ENCODE assay signal across 24 mouse cellular contexts in the genomic region with DNA sequence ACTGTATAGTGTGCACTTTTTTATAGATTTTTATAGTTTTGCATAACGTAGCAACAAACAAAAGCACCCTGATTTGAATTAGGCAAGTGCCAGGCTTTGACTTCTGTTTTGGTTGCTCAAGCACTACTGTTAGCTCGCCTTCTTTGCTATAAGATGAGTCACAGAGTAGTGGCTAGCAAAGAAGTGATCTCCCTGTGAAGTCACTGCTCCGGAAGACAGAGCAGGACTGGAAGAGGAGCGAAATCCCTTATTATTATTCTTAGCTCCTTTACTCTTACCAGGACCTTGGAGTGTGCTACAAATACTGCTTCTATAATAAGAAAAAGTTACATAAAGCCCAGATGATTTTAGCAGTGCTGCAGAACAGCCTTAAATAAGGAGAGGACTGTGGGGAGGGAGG. TPM values are rescaled to one million over a fixed set of nuclear protein-coding genes. Genes with fewer than 3 reads are reported as not detected.
DNase-seq lines count a peak whose midpoint lies in the region; ATAC-seq and TF ChIP-seq lines count a peak whose summit lies in the region.
"Had no signal": no experiment of that assay in that cellular context is flagged by ENCODE, and none has a peak within 500 bp of the region (broad histone marks: within the 10 kb centered on the region; RNA-seq: fewer than 3 reads in every experiment).

No protein-coding gene starts in this region.

- H3K9me3 ChIP-seq in kidney, embryonic 14.5 days (ENCODE audit: control insufficient read depth, low read length): no peaks in the 10 kb centered on the region
- H3K9me3 ChIP-seq: G1E had no signal

- in situ Hi-C loops in Patski (cut with MboI; ENCODE audit: low pct_unique_long_range_greater_than_20kb): no loop called here

- TF ChIP-seq CTCF in Patski (IDR thresholded peaks at IDR 0.05): no peak

- H3K4me3 ChIP-seq in kidney, embryonic 14.5 days (ENCODE audit: low read length): no peak overlapping the region

- POLR2A ChIA-PET in Patski (lab: Charles Lee): no interaction called here

- no peak overlapping the region for H3K4me2 ChIP-seq in kidney, embryonic 14.5 days (replicated peaks; ENCODE audit: low read depth, low read length)

- 85% methylated on average over 4 of the region's 4 CpGs for WGBS in kidney, embryonic 14.5 days

- H3K9ac ChIP-seq in kidney, embryonic 14.5 days (ENCODE audit: low read depth, low read length): no peak overlapping the region

- H3K36me3 ChIP-seq in kidney, embryonic 14.5 days (ENCODE audit: control insufficient read depth, insufficient read depth, low read length): no peaks in the 10 kb centered on the region
- H3K36me3 ChIP-seq: G1E had no signal

- no peak for DNase-seq in frontal cortex, postnatal 10 days (ENCODE audit: low spot score in 2 of 2)
- peak; percentile 46 for DNase-seq in 416B (ENCODE audit: low read depth)
- no peak for DNase-seq in Patski (ENCODE audit: low read depth, low spot score)
- DNase-seq in brain, adult 2 months (ENCODE audit: low read depth, low spot score): peak; percentile 67
- no peak for DNase-seq in embryo, embryonic 10.5 days (ENCODE audit: low spot score)
- DNase-seq: adrenal gland, adult 2 months; adrenal gland, adult 8-10 months; adrenal gland, postnatal 10 days; adrenal gland, postnatal 14 days; adrenal gland, postnatal 25 days; adrenal gland, postnatal 36 days; B cell, adult 2 months; cerebellum, adult 11 months; cerebellum, adult 11-12 months; cerebellum, adult 18-20 months; cerebellum, adult 2 months; cerebellum, adult 8-10 months had no signal

- CTCF ChIA-PET in Patski (lab: Charles Lee): interaction anchor here (0.8 to 3.3 kb wide), 4 partner anchors 10 to 98 kb away, joined by 3 to 13 read pairs (median 4); a partner anchor contains a TSS

- H3K27ac ChIP-seq in kidney, embryonic 14.5 days (ENCODE audit: low read depth, low read length): no peak overlapping the region

- peak; percentile 93 for ATAC-seq in frontal cortex, adult (ENCODE audit: low TSS enrichment)
- peak; percentile 95 for ATAC-seq in Patski
- ATAC-seq in kidney, embryonic 14.5 days (ENCODE audit: low FRiP score, low TSS enrichment): no peak
- no peak for ATAC-seq in megakaryocyte-erythroid progenitor cell, adult 5-6 weeks (replicated peaks; ENCODE audit: low FRiP score, low TSS enrichment, poor library complexity, severe bottlenecking)
- ATAC-seq: activated CD4-positive, CD25-positive, alpha-beta regulatory T cell, adult 4 months; CD4-positive, CD25-positive, alpha-beta regulatory T cell, adult 4 months had no signal

- 0 out of 2 replicates have a peak, but pooled peaks cover 3% of the 10 kb centered on the region for H3K4me1 ChIP-seq in kidney, embryonic 14.5 days (ENCODE audit: control insufficient read depth, insufficient read depth, low read length)

- no peaks in the 10 kb centered on the region for H3K27me3 ChIP-seq in Patski
- no peaks in the 10 kb centered on the region for H3K27me3 ChIP-seq in kidney, embryonic 14.5 days (ENCODE audit: control insufficient read depth, insufficient read depth, low read length)
- H3K27me3 ChIP-seq: CH12.LX had no signal

RNA-seq across cellular contexts. Expression of a gene that starts 21.2 kb away (rescaled TPM):
- polyA plus RNA-seq in Patski (2021): 24.8 TPM
- 11.7 and 14.8 TPM in 2 replicates for polyA plus RNA-seq in kidney, embryonic 14.5 days (2014; fragmentation: Nextera tagmentation; extraction: Ambion mirVana)
- total RNA-seq in megakaryocyte-erythroid progenitor cell, adult 5-6 weeks (2014; fragmentation: Nextera tagmentation): 12.5 and 18.9 TPM in 2 replicates
- total RNA-seq in megakaryocyte-erythroid progenitor cell, adult 5-6 weeks (2017): 8.9 and 12.4 TPM in 2 replicates
- total RNA-seq: CH12.LX had no signal

Comparison
In these comparisons a context has a peak if more than half of its experiments do, and no peak if none do; other contexts are left out.
1. ATAC-seq: peak in frontal cortex, adult (single experiment) and Patski (single experiment); none in kidney, embryonic 14.5 days (single experiment) and megakaryocyte-erythroid progenitor cell, adult 5-6 weeks (single experiment).
2. DNase-seq: peak in 416B (single experiment) and brain, adult 2 months (single experiment); none in frontal cortex, postnatal 10 days (0 of 2), Patski (single experiment) and embryo, embryonic 10.5 days (single experiment).